Mouse (Mus musculus) kidney, embryonic 15.5 days (tissue): ENCODE data around the gene Olfr1513. TPM values are rescaled to one million over a fixed set of nuclear protein-coding genes. Genes with fewer than 3 reads are reported as not detected.
"Not testable (repeated sequence)": the region's sequence is repeated elsewhere in the genome, so short reads cannot be mapped to it uniquely, and the experiment has no call there.

Experiments
- ATAC-seq: fragments of 200-750 bp; cut with Nextera tagmentation; replicated peaks from 2 replicates; pipeline ENCODE4 v1.8.0; 2017; ENCODE audit warnings: moderate TSS enrichment; ENCODE audit not compliant: low FRiP score
- H3K27ac ChIP-seq: fragments of 300-500 bp; sonication (generic); 2 replicates; pipeline ENCODE4 v1.5.1; 2015; ENCODE audit warnings: mild to moderate bottlenecking, inconsistent platforms
- H3K27me3 ChIP-seq: fragments of 300-500 bp; sonication (generic); 2 replicates; pipeline ENCODE4 v1.6.1; 2015; ENCODE audit warnings: inconsistent platforms
- H3K36me3 ChIP-seq: fragments of 300-500 bp; sonication (generic); 2 replicates; pipeline ENCODE4 v1.6.1; 2015; ENCODE audit warnings: inconsistent platforms
- H3K4me1 ChIP-seq: fragments of 300-500 bp; sonication (generic); 2 replicates; pipeline ENCODE4 v1.6.1; 2015; ENCODE audit warnings: inconsistent platforms
- H3K4me2 ChIP-seq: fragments of 300-500 bp; sonication (generic); 2 replicates; pipeline ENCODE4 v1.6.1; 2015; ENCODE audit warnings: moderate library complexity, mild to moderate bottlenecking, inconsistent platforms
- H3K4me3 ChIP-seq: fragments of 300-500 bp; sonication (generic); replicated peaks from 2 replicates; pipeline ENCODE4 v1.5.1; 2015; ENCODE audit warnings: mild to moderate bottlenecking, inconsistent platforms
- H3K9ac ChIP-seq: fragments of 300-500 bp; sonication (generic); 2 replicates; pipeline ENCODE4 v1.6.1; 2015; ENCODE audit warnings: mild to moderate bottlenecking, inconsistent platforms
- H3K9me3 ChIP-seq: fragments of 300-500 bp; sonication (generic); replicated peaks from 2 replicates; pipeline ENCODE4 v1.6.1; 2016; ENCODE audit warnings: inconsistent platforms
- WGBS: fragments of 180-500 bp; shearing (Covaris S2); methylation state at CpG from one replicate; pipeline ENCODE4 v1.1.7; 2015; ENCODE audit warnings: mixed read lengths; 5-methylcytosine and 5-hydroxymethylcytosine counted together
- polyA plus RNA-seq: library from polyadenylated mRNA; unstranded; fragments of >200 nt; fragmentation: Nextera tagmentation; extraction: Ambion mirVana; gene quantifications from 2 replicates; pipeline ENCODE4 v1.2.1, GENCODE M21; 2015

The Olfr1513 gene
- polyA plus RNA-seq, 1 experiment from 2014 or later, result not detected

DNA sequence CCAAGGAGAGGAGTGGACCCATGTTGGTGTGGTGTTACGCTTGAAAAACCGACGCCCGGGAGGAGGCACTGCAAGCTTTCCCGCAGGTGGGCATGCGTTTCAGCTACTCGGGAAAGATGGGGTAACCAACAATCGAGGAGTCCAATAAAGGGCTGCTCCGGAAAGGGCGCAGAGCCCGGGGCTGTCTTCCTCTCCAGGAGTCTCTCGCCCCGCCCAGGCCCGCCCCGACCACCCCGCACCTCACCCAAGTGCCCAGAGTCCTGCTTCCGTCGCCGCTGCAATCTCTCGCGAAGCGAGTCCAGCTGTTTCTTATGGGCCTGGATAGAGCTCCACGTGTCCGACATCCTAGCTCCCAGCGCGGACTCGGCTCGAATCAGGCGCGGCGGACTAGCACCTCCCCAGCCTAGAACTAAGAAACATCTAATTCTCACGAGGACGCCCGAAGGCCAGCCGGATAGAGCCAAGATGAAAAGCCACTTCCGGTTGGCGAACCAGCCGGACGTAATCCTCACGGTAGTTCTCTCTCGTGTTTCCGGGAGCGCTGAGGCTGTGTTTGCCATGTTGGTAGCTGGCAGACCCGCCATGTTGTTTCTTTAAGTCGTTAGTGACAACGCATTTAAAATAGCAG lies 51.5 kb downstream of the Olfr1513 start, which contains the start of gene Mettl3:
Gene Mettl3, minus strand, starts transcription at position 485 of the 628 bp plus-strand sequence.
- peak within 1 kb of the TSS; percentile 57 for H3K4me2 ChIP-seq
- peaks cover 7% of the 10 kb centered on the region; the same call in 1 of the 2 replicates for H3K4me1 ChIP-seq
- under 1% methylated on average over 46 of the region's 46 CpGs for WGBS
- peak within 1 kb of the TSS; percentile 57 for H3K9ac ChIP-seq
- peak within 1 kb of the TSS; percentile 65 for H3K4me3 ChIP-seq
- peak; percentile 96 for ATAC-seq
- H3K36me3 ChIP-seq, result peaks cover 19% of the 10 kb centered on the region
- H3K27me3 ChIP-seq, result no peaks in the 10 kb centered on the region
- no peaks in the 10 kb centered on the region for H3K9me3 ChIP-seq
- H3K27ac ChIP-seq, result peak within 1 kb of the TSS; percentile 98

DNA sequence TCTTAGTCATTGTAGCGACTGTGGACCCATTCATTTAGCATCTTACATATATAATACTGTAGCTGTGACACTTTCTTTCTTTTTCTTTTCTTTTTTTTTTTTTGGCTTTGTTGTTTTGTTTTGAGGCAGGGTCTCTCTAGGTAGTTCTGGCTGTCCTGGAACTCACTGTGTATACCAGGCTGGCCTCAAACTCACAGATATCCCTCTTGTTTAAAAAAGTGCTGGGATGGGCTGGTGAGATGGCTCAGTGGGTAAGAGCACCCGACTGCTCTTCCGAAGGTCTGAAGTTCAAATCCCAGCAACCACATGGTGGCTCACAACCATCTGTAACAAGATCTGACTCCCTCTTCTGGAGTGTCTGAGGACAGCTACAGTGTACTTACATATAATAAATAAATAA lies 52.7 kb downstream of the Olfr1513 start:
- not testable (repeated sequence) for H3K4me2 ChIP-seq, H3K27me3 ChIP-seq, H3K9ac ChIP-seq, H3K9me3 ChIP-seq, H3K4me1 ChIP-seq, H3K27ac ChIP-seq, H3K4me3 ChIP-seq, ATAC-seq
- peaks cover 22% of the 10 kb centered on the region for H3K36me3 ChIP-seq
- 89% methylated on average over 3 of the region's 3 CpGs for WGBS

Other genes starting within 250 kb of the Olfr1513 start
- gene Rpgrip1, start 245.7 kb downstream of the Olfr1513 start, polyA plus RNA-seq, result 79.3 and 81.1 TPM in 2 replicates
- 63.2 and 69.1 TPM in 2 replicates for gene Supt16, start 159.0 kb downstream of the Olfr1513 start, polyA plus RNA-seq
- 33.8 and 40.5 TPM in 2 replicates for gene Chd8, start 98.6 kb downstream of the Olfr1513 start, polyA plus RNA-seq
- 44.6 and 49.1 TPM in 2 replicates for gene Tox4, start 77.3 kb downstream of the Olfr1513 start, polyA plus RNA-seq
- gene Rab2b, start 76.9 kb downstream of the Olfr1513 start, polyA plus RNA-seq, result 21.9 and 23.5 TPM in 2 replicates
- gene Mettl3, start 51.3 kb downstream of the Olfr1513 start, polyA plus RNA-seq, result 52.1 and 52.8 TPM in 2 replicates
- 37.8 and 39.3 TPM in 2 replicates for gene Sall2, start 27.6 kb downstream of the Olfr1513 start, polyA plus RNA-seq
- gene Olfr1512, start 22.8 kb upstream of the Olfr1513 start, polyA plus RNA-seq, result not detected in 2 replicates
- not detected in 2 replicates for gene Olfr1511, start 41.0 kb upstream of the Olfr1513 start, polyA plus RNA-seq
- not detected in 2 replicates for gene Olfr1510, start 58.0 kb upstream of the Olfr1513 start, polyA plus RNA-seq
- not detected in 2 replicates for gene Olfr1509, start 86.6 kb upstream of the Olfr1513 start, polyA plus RNA-seq
- gene Olfr1508, start 111.1 kb upstream of the Olfr1513 start, polyA plus RNA-seq, result not detected in 2 replicates
- not detected in 2 replicates for gene Olfr1507, start 139.3 kb upstream of the Olfr1513 start, polyA plus RNA-seq